Mouse (Mus musculus) hindbrain, embryonic 16.5 days (tissue): ENCODE measurements around the gene Ror2. TPM values are rescaled to one million over a fixed set of nuclear protein-coding genes. Genes with fewer than 3 reads are reported as not detected.

ENCODE experiments used
- ATAC-seq: fragments of 200-750 bp; cut with Nextera tagmentation; 2 replicates; pipeline ENCODE4 v1.8.0; 2017; ENCODE audit warnings: moderate TSS enrichment, moderate library complexity
- H3K27ac ChIP-seq: fragments of 300-500 bp; sonication (generic); 2 replicates; pipeline ENCODE4 v1.5.1; 2014; ENCODE audit warnings: low read depth, mild to moderate bottlenecking, control low read depth, low read length, moderate library complexity
- H3K27me3 ChIP-seq: fragments of 300-500 bp; sonication (generic); replicated peaks from 2 replicates; pipeline ENCODE4 v1.6.1; 2014; ENCODE audit warnings: low read length; ENCODE audit not compliant: control insufficient read depth, insufficient read depth
- H3K36me3 ChIP-seq: fragments of 300-500 bp; sonication (generic); 2 replicates; pipeline ENCODE4 v1.6.1; 2014; ENCODE audit warnings: mild to moderate bottlenecking, low read length, moderate library complexity, mixed read lengths; ENCODE audit not compliant: control insufficient read depth, insufficient read depth
- H3K4me1 ChIP-seq: fragments of 300-500 bp; sonication (generic); 2 replicates; pipeline ENCODE4 v1.6.1; 2014; ENCODE audit warnings: low read depth, low read length; ENCODE audit not compliant: control insufficient read depth, insufficient read depth
- H3K4me2 ChIP-seq: fragments of 300-500 bp; sonication (generic); 2 replicates; pipeline ENCODE4 v1.6.1; 2014; ENCODE audit warnings: mild to moderate bottlenecking, low read length, control low read depth, moderate library complexity
- H3K4me3 ChIP-seq: fragments of 300-500 bp; sonication (generic); 2 replicates; pipeline ENCODE4 v1.5.1; 2014; ENCODE audit warnings: mild to moderate bottlenecking, low read length, control low read depth, moderate library complexity
- H3K9ac ChIP-seq: fragments of 300-500 bp; sonication (generic); 2 replicates; pipeline ENCODE4 v1.6.1; 2014; ENCODE audit warnings: low read depth, mild to moderate bottlenecking, control low read depth, low read length, moderate library complexity
- H3K9me3 ChIP-seq: fragments of 300-500 bp; sonication (generic); 2 replicates; pipeline ENCODE4 v1.6.1; 2014; ENCODE audit warnings: mild to moderate bottlenecking, low read length, moderate library complexity; ENCODE audit not compliant: control insufficient read depth
- WGBS: fragments of 180-500 bp; shearing (Covaris S2); extraction: QIAGEN DNeasy Blood & Tissue Kit; methylation state at CpG from one replicate; pipeline ENCODE4 v1.1.7; 2014; 5-methylcytosine and 5-hydroxymethylcytosine counted together
- polyA plus RNA-seq: library from polyadenylated mRNA; unstranded; fragments of >200 nt; fragmentation: Nextera tagmentation; extraction: Ambion mirVana; gene quantifications from 2 replicates; pipeline ENCODE4 v1.2.1, GENCODE M21; 2015

The Ror2 gene
- polyA plus RNA-seq, 1 experiment from 2014 or later, result 2.2 TPM

GRCm38 (mm10) chr13:53099771-53100682 is 185.9 kb downstream of the Ror2 start:
- Histone ChIP-seq H3K9ac (no peak overlapping the region), H3K4me2 (no peak overlapping the region), H3K4me1 (no peaks in the 10 kb centered on the region), H3K27me3 (no peaks in the 10 kb centered on the region; the same call in 1 of the 2 replicates), H3K36me3 (no peaks in the 10 kb centered on the region), H3K27ac (no peak overlapping the region), H3K4me3 (no peak overlapping the region), H3K9me3 (no peaks in the 10 kb centered on the region)
- ATAC-seq, result 0 out of 2 replicates have a peak, but pooled peaks have one; percentile 45
- WGBS, result 28% methylated on average over 17 of the region's 17 CpGs

- no peaks in the 10 kb centered on the region for H3K9me3 ChIP-seq
- H3K27ac ChIP-seq, result no peak overlapping the region
- 19% methylated on average over 8 of the region's 8 CpGs for WGBS
- H3K36me3 ChIP-seq, result no peaks in the 10 kb centered on the region
- ATAC-seq, result no peak
- no peak overlapping the region for H3K4me2 ChIP-seq
- no peaks in the 10 kb centered on the region; the same call in 1 of the 2 replicates for H3K27me3 ChIP-seq
- no peak overlapping the region for H3K4me3 ChIP-seq
- no peak overlapping the region for H3K9ac ChIP-seq
- H3K4me1 ChIP-seq, result no peaks in the 10 kb centered on the region
Measured at GRCm38 (mm10) chr13:53096615-53097014, 189.3 kb downstream of the Ror2 start.

GRCm38 (mm10) chr13:53095222-53095621 is 190.7 kb downstream of the Ror2 start:
- Histone ChIP-seq H3K4me2 (no peak overlapping the region), H3K27me3 (no peaks in the 10 kb centered on the region; the same call in 1 of the 2 replicates), H3K4me1 (no peaks in the 10 kb centered on the region), H3K36me3 (no peaks in the 10 kb centered on the region), H3K9me3 (no peaks in the 10 kb centered on the region), H3K4me3 (no peak overlapping the region), H3K27ac (no peak overlapping the region), H3K9ac (no peak overlapping the region)
- no peak for ATAC-seq
- WGBS, result 81% methylated on average over 17 of the region's 17 CpGs

GRCm38 (mm10) chr13:53094658-53095057 is 191.3 kb downstream of the Ror2 start:
- Histone ChIP-seq H3K4me1 (no peaks in the 10 kb centered on the region), H3K27me3 (no peaks in the 10 kb centered on the region; the same call in 1 of the 2 replicates), H3K4me3 (no peak overlapping the region), H3K9ac (no peak overlapping the region), H3K9me3 (no peaks in the 10 kb centered on the region), H3K4me2 (no peak overlapping the region), H3K27ac (no peak overlapping the region), H3K36me3 (no peaks in the 10 kb centered on the region)
- WGBS, result 91% methylated on average over 8 of the region's 8 CpGs
- no peak for ATAC-seq

- Histone ChIP-seq H3K36me3 (no peaks in the 10 kb centered on the region), H3K4me3 (no peak overlapping the region), H3K9ac (no peak overlapping the region), H3K4me1 (no peaks in the 10 kb centered on the region), H3K4me2 (no peak overlapping the region), H3K27me3 (no peaks in the 10 kb centered on the region; the same call in 1 of the 2 replicates), H3K9me3 (no peaks in the 10 kb centered on the region), H3K27ac (no peak overlapping the region)
- WGBS, result 60% methylated on average over 4 of the region's 4 CpGs
- no peak for ATAC-seq
Measured at GRCm38 (mm10) chr13:53093407-53093806, 192.5 kb downstream of the Ror2 start.

- 74% methylated on average over 23 of the region's 23 CpGs for WGBS
- ATAC-seq, result no peak
- no peak overlapping the region for H3K4me2 ChIP-seq
- no peak overlapping the region for H3K4me3 ChIP-seq
- H3K36me3 ChIP-seq, result no peaks in the 10 kb centered on the region
- no peak overlapping the region for H3K27ac ChIP-seq
- H3K4me1 ChIP-seq, result no peaks in the 10 kb centered on the region
- H3K9me3 ChIP-seq, result no peaks in the 10 kb centered on the region
- H3K9ac ChIP-seq, result no peak overlapping the region
- no peaks in the 10 kb centered on the region for H3K27me3 ChIP-seq
Measured at GRCm38 (mm10) chr13:53086552-53087282, 199.2 kb downstream of the Ror2 start.

- H3K9ac ChIP-seq, result no peak overlapping the region
- H3K4me2 ChIP-seq, result no peak overlapping the region
- H3K27ac ChIP-seq, result no peak overlapping the region
- H3K27me3 ChIP-seq, result no peaks in the 10 kb centered on the region
- no peak for ATAC-seq
- H3K36me3 ChIP-seq, result no peaks in the 10 kb centered on the region
- peaks cover 14% of the 10 kb centered on the region for H3K4me1 ChIP-seq
- WGBS, result 50% methylated on average over 6 of the region's 6 CpGs
- no peaks in the 10 kb centered on the region for H3K9me3 ChIP-seq
- no peak overlapping the region for H3K4me3 ChIP-seq
Measured at GRCm38 (mm10) chr13:53081846-53082245, 204.1 kb downstream of the Ror2 start.

GRCm38 (mm10) chr13:53077732-53078345 is 208.1 kb downstream of the Ror2 start:
- no peak overlapping the region for H3K4me3 ChIP-seq

More at GRCm38 (mm10) chr13:53077732-53078345, 208.1 kb downstream of the Ror2 start:
- ATAC-seq, result peak; percentile 68; the same call in 1 of the 2 replicates
- H3K4me2 ChIP-seq, result no peak overlapping the region; the same call in 1 of the 2 replicates
- no peaks in the 10 kb centered on the region for H3K9me3 ChIP-seq
- no peak overlapping the region; the same call in 1 of the 2 replicates for H3K9ac ChIP-seq
- H3K4me1 ChIP-seq, result peaks cover 14% of the 10 kb centered on the region
- no peaks in the 10 kb centered on the region for H3K27me3 ChIP-seq
- H3K36me3 ChIP-seq, result no peaks in the 10 kb centered on the region
- WGBS, result 47% methylated on average over 15 of the region's 15 CpGs
- H3K27ac ChIP-seq, result peak overlapping the region; percentile 29; the same call in 1 of the 2 replicates
